Mouse (Mus musculus): ENCODE data around the gene Tbcel. TPM values are rescaled to one million over a fixed set of nuclear protein-coding genes. Genes with fewer than 3 reads are reported as not detected.

Gene Tbcel
- total RNA-seq, 1 experiment = 9.1 TPM

GRCm38 (mm10) chr9:42411296-42411695 is 96.3 kb downstream of the Tbcel start:
- peaks cover 6% of the 10 kb centered on the region; the same call in 1 of the 2 replicates for H3K36me3 ChIP-seq (ENCODE audit: control insufficient read depth, insufficient read depth, low read length, poor library complexity, severe bottlenecking)
- peaks cover 0 to 5% of the 10 kb centered on the region in 2 experiments; a peak in 1 of 4 replicates for H3K4me1 ChIP-seq (ENCODE audit: control insufficient read depth in 2 of 2, insufficient read depth in 2 of 2, low read length in 2 of 2, poor library complexity in 1 of 2)
- no peak overlapping the region for H3K27ac ChIP-seq (ENCODE audit: insufficient read depth, low read depth, low read length, poor library complexity, severe bottlenecking)
- in situ Hi-C loops (cut with MboI; ENCODE audit: low sequenced_read_pairs in 2 of 2, unreplicated experiment in 2 of 2) = no loop called here
- no peak overlapping the region for H3K4me3 ChIP-seq (ENCODE audit: insufficient read depth in 1 of 2, low read depth in 1 of 2, low read length in 2 of 2, poor library complexity in 1 of 2, severe bottlenecking in 1 of 2)
- no peak for DNase-seq (ENCODE audit: low read depth, low spot score)
- TF ChIP-seq ZC3H11A (IDR thresholded peaks at IDR 0.05; ENCODE audit: borderline replicate concordance, low read depth, low read length) = no peak
- no peak overlapping the region for H3K9ac ChIP-seq (ENCODE audit: insufficient read depth, low read depth, low read length, poor library complexity, severe bottlenecking)
- H3K9me3 ChIP-seq (ENCODE audit: control insufficient read depth, insufficient read depth, low read depth, low read length) = no peaks in the 10 kb centered on the region

- Histone ChIP-seq H3K27ac (ENCODE audit: insufficient read depth, low read depth, low read length, poor library complexity, severe bottlenecking) (no peak overlapping the region), H3K4me1 (ENCODE audit: control insufficient read depth in 2 of 2, insufficient read depth in 2 of 2, low read length in 2 of 2, poor library complexity in 1 of 2) (no peaks in the 10 kb centered on the region), H3K9me3 (ENCODE audit: control insufficient read depth, insufficient read depth, low read depth, low read length) (no peaks in the 10 kb centered on the region), H3K9ac (ENCODE audit: insufficient read depth, low read depth, low read length, poor library complexity, severe bottlenecking) (no peak overlapping the region), H3K4me3 (ENCODE audit: insufficient read depth in 1 of 2, low read depth in 1 of 2, low read length in 2 of 2, poor library complexity in 1 of 2, severe bottlenecking in 1 of 2) (no peak overlapping the region), H3K36me3 (ENCODE audit: control insufficient read depth, insufficient read depth, low read length, poor library complexity, severe bottlenecking) (no peaks in the 10 kb centered on the region)
- in situ Hi-C loops (cut with MboI; ENCODE audit: low sequenced_read_pairs in 2 of 2, unreplicated experiment in 2 of 2) = no loop called here
- DNase-seq (ENCODE audit: low read depth, low spot score) = no peak
- TF ChIP-seq ZC3H11A (IDR thresholded peaks at IDR 0.05; ENCODE audit: borderline replicate concordance, low read depth, low read length) (no peak), HCFC1 (IDR thresholded peaks at IDR 0.05; ENCODE audit: borderline replicate concordance, insufficient read depth, low read length) (no peak), CHD2 (IDR thresholded peaks at IDR 0.05; ENCODE audit: low read depth, low read length) (no peak), ZNF384 (IDR thresholded peaks at IDR 0.05; ENCODE audit: low read depth, low read length) (no peak), MAFK (IDR thresholded peaks at IDR 0.05; ENCODE audit: insufficient read depth, low read depth, low read length) (no peak)
Measured at GRCm38 (mm10) chr9:42405736-42406135, 101.9 kb downstream of the Tbcel start.

- DNase-seq (ENCODE audit: low read depth, low spot score) = no peak
- H3K4me3 ChIP-seq (ENCODE audit: insufficient read depth in 1 of 2, low read depth in 1 of 2, low read length in 2 of 2, poor library complexity in 1 of 2, severe bottlenecking in 1 of 2) = no peak overlapping the region
- H3K36me3 ChIP-seq (ENCODE audit: control insufficient read depth, insufficient read depth, low read length, poor library complexity, severe bottlenecking) = no peaks in the 10 kb centered on the region
- H3K4me1 ChIP-seq (ENCODE audit: control insufficient read depth in 2 of 2, insufficient read depth in 2 of 2, low read length in 2 of 2, poor library complexity in 1 of 2) = no peaks in the 10 kb centered on the region
- in situ Hi-C loops (cut with MboI; ENCODE audit: low sequenced_read_pairs in 2 of 2, unreplicated experiment in 2 of 2) = no loop called here
- H3K27ac ChIP-seq (ENCODE audit: insufficient read depth, low read depth, low read length, poor library complexity, severe bottlenecking) = no peak overlapping the region
- no peaks in the 10 kb centered on the region for H3K9me3 ChIP-seq (ENCODE audit: control insufficient read depth, insufficient read depth, low read depth, low read length)
- H3K9ac ChIP-seq (ENCODE audit: insufficient read depth, low read depth, low read length, poor library complexity, severe bottlenecking) = no peak overlapping the region
- TF ChIP-seq HCFC1 (IDR thresholded peaks at IDR 0.05; ENCODE audit: borderline replicate concordance, insufficient read depth, low read length) (no peak), MAFK (IDR thresholded peaks at IDR 0.05; ENCODE audit: insufficient read depth, low read depth, low read length) (no peak), ZC3H11A (IDR thresholded peaks at IDR 0.05; ENCODE audit: borderline replicate concordance, low read depth, low read length) (no peak), ZNF384 (IDR thresholded peaks at IDR 0.05; ENCODE audit: low read depth, low read length) (no peak), CHD2 (IDR thresholded peaks at IDR 0.05; ENCODE audit: low read depth, low read length) (no peak)
Measured at GRCm38 (mm10) chr9:42401486-42401885, 106.1 kb downstream of the Tbcel start.

GRCm38 (mm10) chr9:42399829-42400228 is 107.8 kb downstream of the Tbcel start, which contains the start of gene Tecta:
Gene Tecta (minus strand): TSS chr9:42399929.
- TF ChIP-seq CHD2 (IDR thresholded peaks at IDR 0.05; ENCODE audit: low read depth, low read length) (no peak), ZNF384 (IDR thresholded peaks at IDR 0.05; ENCODE audit: low read depth, low read length) (no peak), HCFC1 (IDR thresholded peaks at IDR 0.05; ENCODE audit: borderline replicate concordance, insufficient read depth, low read length) (no peak), ZC3H11A (IDR thresholded peaks at IDR 0.05; ENCODE audit: borderline replicate concordance, low read depth, low read length) (no peak), MAFK (IDR thresholded peaks at IDR 0.05; ENCODE audit: insufficient read depth, low read depth, low read length) (no peak)
- no peaks in the 10 kb centered on the region for H3K9me3 ChIP-seq (ENCODE audit: control insufficient read depth, insufficient read depth, low read depth, low read length)
- no peak for DNase-seq (ENCODE audit: low read depth, low spot score)
- no peaks in the 10 kb centered on the region for H3K36me3 ChIP-seq (ENCODE audit: control insufficient read depth, insufficient read depth, low read length, poor library complexity, severe bottlenecking)
- in situ Hi-C loops (cut with MboI; ENCODE audit: low sequenced_read_pairs in 2 of 2, unreplicated experiment in 2 of 2) = no loop called here
- H3K4me3 ChIP-seq (ENCODE audit: insufficient read depth in 1 of 2, low read depth in 1 of 2, low read length in 2 of 2, poor library complexity in 1 of 2, severe bottlenecking in 1 of 2) = no peak within 1 kb of the TSS
- H3K9ac ChIP-seq (ENCODE audit: insufficient read depth, low read depth, low read length, poor library complexity, severe bottlenecking) = no peak within 1 kb of the TSS
- no peak within 1 kb of the TSS for H3K27ac ChIP-seq (ENCODE audit: insufficient read depth, low read depth, low read length, poor library complexity, severe bottlenecking)
- H3K4me1 ChIP-seq (ENCODE audit: control insufficient read depth in 2 of 2, insufficient read depth in 2 of 2, low read length in 2 of 2, poor library complexity in 1 of 2) = no peaks in the 10 kb centered on the region

GRCm38 (mm10) chr9:42396141-42396540 is 111.5 kb downstream of the Tbcel start:
- no peak for DNase-seq (ENCODE audit: low read depth, low spot score)
- H3K36me3 ChIP-seq (ENCODE audit: control insufficient read depth, insufficient read depth, low read length, poor library complexity, severe bottlenecking) = no peaks in the 10 kb centered on the region
- no peaks in the 10 kb centered on the region for H3K9me3 ChIP-seq (ENCODE audit: control insufficient read depth, insufficient read depth, low read depth, low read length)
- H3K27ac ChIP-seq (ENCODE audit: insufficient read depth, low read depth, low read length, poor library complexity, severe bottlenecking) = no peak overlapping the region
- no peaks in the 10 kb centered on the region for H3K4me1 ChIP-seq (ENCODE audit: control insufficient read depth in 2 of 2, insufficient read depth in 2 of 2, low read length in 2 of 2, poor library complexity in 1 of 2)
- TF ChIP-seq ZNF384 (IDR thresholded peaks at IDR 0.05; ENCODE audit: low read depth, low read length) (no peak), CHD2 (IDR thresholded peaks at IDR 0.05; ENCODE audit: low read depth, low read length) (no peak), MAFK (IDR thresholded peaks at IDR 0.05; ENCODE audit: insufficient read depth, low read depth, low read length) (no peak), ZC3H11A (IDR thresholded peaks at IDR 0.05; ENCODE audit: borderline replicate concordance, low read depth, low read length) (no peak), HCFC1 (IDR thresholded peaks at IDR 0.05; ENCODE audit: borderline replicate concordance, insufficient read depth, low read length) (no peak)
- no peak overlapping the region for H3K9ac ChIP-seq (ENCODE audit: insufficient read depth, low read depth, low read length, poor library complexity, severe bottlenecking)
- in situ Hi-C loops (cut with MboI; ENCODE audit: low sequenced_read_pairs in 2 of 2, unreplicated experiment in 2 of 2) = no loop called here
- H3K4me3 ChIP-seq (ENCODE audit: insufficient read depth in 1 of 2, low read depth in 1 of 2, low read length in 2 of 2, poor library complexity in 1 of 2, severe bottlenecking in 1 of 2) = no peak overlapping the region
